Mouse (Mus musculus): ENCODE measurements around the gene Zfp606.

Zfp606 gene

GRCm38 (mm10) chr7:12478158-12479008, at the start of gene Zfp606:
Zfp606 (plus strand) TSS chr7:12478293.
- DNase-seq, result peak; percentile 87

DNA sequence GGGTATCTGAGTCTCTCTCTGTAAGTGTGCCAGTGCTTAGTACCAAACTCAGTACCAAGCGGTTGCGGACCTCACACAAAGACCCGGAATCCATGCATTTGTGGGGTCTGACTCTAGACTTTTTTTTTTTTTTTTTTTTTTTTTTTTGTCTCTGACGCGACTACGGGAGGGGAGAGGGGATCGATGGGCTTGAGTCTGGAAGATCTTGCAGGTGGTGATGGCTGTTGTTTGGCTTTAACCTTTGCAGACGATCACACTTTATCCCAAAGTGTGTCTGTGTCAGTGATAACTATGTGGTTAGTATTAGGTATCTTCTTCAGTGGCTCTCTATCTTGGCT, 885 bp downstream of the Zfp606 start:
- DNase-seq, result no peak

DNA sequence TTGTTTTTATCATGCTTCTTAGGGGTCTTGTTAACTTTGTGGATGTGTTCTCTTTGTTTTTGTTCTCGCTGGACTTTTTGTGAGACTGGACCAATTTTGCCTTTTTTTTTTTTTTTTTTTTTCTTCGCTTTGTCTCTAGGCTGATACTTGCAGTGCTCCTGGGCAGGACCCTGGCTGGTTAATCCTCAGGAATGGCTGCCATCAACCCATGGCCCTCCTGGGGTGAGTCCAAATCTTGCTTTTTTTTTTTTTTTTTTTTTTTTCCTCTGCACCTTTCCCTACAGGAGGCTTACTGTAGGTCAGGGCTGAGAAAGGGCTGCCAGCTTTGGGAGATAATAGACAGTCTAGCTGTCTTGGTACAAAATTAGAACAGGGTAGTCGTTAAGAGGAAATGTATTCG, 1.4 kb downstream of the Zfp606 start:
- no peak for DNase-seq

GRCm38 (mm10) chr7:12483771-12484170, 5.7 kb downstream of the Zfp606 start:
- no peak for DNase-seq

DNA sequence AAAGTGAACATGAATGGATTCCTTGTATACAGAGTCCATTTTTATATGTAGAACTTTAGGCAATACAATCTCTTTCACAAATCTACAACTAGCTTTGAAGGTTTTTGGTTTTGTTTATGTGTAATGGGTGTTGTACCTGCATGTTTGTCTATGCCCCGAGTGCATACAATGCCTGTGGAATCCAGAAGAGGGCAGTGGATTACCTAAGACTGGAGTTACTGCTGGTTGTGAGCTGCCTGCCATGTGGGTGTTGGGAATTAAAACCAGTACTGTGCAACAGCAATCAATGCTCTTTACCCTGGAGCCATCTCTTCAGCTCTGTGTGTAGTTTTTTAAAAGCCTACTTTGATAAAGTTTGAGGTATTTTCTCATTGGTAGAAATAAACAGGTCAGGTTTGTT, 7.9 kb downstream of the Zfp606 start:
- DNase-seq, result no peak

GRCm38 (mm10) chr7:12486691-12487090, 8.6 kb downstream of the Zfp606 start:
- no peak for DNase-seq

- no peak for DNase-seq
Observed at GRCm38 (mm10) chr7:12510913-12511312, 32.8 kb downstream of the Zfp606 start.

GRCm38 (mm10) chr7:12512217-12512616, 34.1 kb downstream of the Zfp606 start, which contains the start of gene 2900092C05Rik:
2900092C05Rik (plus strand) TSS chr7:12512517.
- DNase-seq, result no peak
